Mouse (Mus musculus) intestine, embryonic 16.5 days (tissue): ENCODE results near the gene Nid2. TPM values are rescaled to one million over a fixed set of nuclear protein-coding genes. Genes with fewer than 3 reads are reported as not detected.
A peak's percentile ranks its signal among the peaks of the same experiment; 100 is the strongest.

Experiments
- ATAC-seq: fragments of 200-750 bp; cut with Nextera tagmentation; 2 replicates; pipeline ENCODE4 v1.8.0; 2017; ENCODE audit warnings: moderate TSS enrichment, moderate library complexity
- H3K27ac ChIP-seq: fragments of 300-500 bp; sonication (generic); 2 replicates; pipeline ENCODE4 v1.5.1; 2014; ENCODE audit warnings: mild to moderate bottlenecking, low read length
- H3K27me3 ChIP-seq: fragments of 300-500 bp; sonication (generic); replicated peaks from 2 replicates; pipeline ENCODE4 v1.6.1; 2014; ENCODE audit warnings: low read length, control low read depth, mixed read lengths; ENCODE audit not compliant: control insufficient read depth, insufficient read depth
- H3K36me3 ChIP-seq: fragments of 300-500 bp; sonication (generic); 2 replicates; pipeline ENCODE4 v1.6.1; 2014; ENCODE audit warnings: low read length, control low read depth; ENCODE audit not compliant: control insufficient read depth, insufficient read depth
- H3K4me1 ChIP-seq: fragments of 300-500 bp; sonication (generic); 2 replicates; pipeline ENCODE4 v1.6.1; 2014; ENCODE audit warnings: low read length, control low read depth, mixed read lengths; ENCODE audit not compliant: control insufficient read depth, insufficient read depth
- H3K4me2 ChIP-seq: fragments of 300-500 bp; sonication (generic); 2 replicates; pipeline ENCODE4 v1.6.1; 2014; ENCODE audit warnings: low read depth, low read length, control low read depth
- H3K4me3 ChIP-seq: fragments of 300-500 bp; sonication (generic); 2 replicates; pipeline ENCODE4 v1.5.1; 2014; ENCODE audit warnings: mild to moderate bottlenecking, low read length
- H3K9ac ChIP-seq: fragments of 300-500 bp; sonication (generic); 2 replicates; pipeline ENCODE4 v1.6.1; 2014; ENCODE audit warnings: low read depth, low read length
- H3K9me3 ChIP-seq: fragments of 300-500 bp; sonication (generic); 2 replicates; pipeline ENCODE4 v1.6.1; 2016; ENCODE audit warnings: low read length, control low read depth; ENCODE audit not compliant: control insufficient read depth
- WGBS: fragments of 180-500 bp; shearing (Covaris S2); extraction: QIAGEN DNeasy Blood & Tissue Kit; methylation state at CpG from one replicate; pipeline ENCODE4 v1.1.7; 2014; 5-methylcytosine and 5-hydroxymethylcytosine counted together
- polyA plus RNA-seq: library from polyadenylated mRNA; unstranded; fragments of >200 nt; fragmentation: Nextera tagmentation; extraction: Ambion mirVana; gene quantifications from 2 replicates; pipeline ENCODE4 v1.2.1, GENCODE M21; 2015

Nid2 gene
- polyA plus RNA-seq, 1 experiment from 2014 or later, result 63.8 TPM

DNA sequence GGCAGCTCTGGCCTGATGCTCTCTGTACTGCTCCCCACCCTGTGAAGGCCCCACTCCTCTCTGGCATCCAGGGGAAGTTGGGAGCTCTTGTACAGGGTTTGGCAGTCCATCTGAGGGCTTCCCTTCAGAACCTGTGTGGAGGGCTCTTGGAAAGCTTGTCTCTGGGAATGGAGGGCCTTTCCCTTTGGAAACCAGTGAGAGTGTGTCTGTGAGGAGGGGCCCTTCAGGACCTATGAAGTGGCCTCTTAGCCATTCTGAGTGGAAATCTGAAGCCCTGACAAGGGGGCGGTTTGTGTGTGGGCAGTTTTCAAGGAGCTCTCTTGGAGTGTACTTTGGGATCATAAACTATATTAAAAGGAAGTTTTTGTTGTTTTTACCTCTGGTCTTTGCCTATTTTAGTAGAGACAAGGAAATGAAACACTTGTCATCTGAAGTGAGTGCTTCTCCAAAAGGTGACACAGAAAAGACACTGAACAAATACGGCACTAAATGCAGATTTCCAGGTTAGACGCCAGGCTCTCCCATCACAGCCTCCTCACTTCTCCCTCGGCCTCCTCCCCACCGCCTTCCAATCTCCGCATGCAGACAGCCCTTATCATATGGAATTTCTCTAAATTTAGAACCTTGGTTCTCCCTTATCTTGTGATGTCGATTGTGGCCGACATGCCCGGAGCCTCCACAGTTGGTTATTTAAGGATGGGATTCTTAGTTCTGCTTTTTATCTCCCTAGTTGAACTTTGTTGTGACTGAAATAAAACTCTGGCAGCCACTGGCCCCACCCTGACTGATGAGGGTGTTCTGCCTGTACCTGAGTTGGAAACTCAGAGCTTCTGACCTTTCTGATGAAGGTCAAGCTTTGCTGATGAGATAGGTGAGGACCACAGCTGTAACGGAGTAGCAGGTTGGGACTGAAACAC, 8.5 kb downstream of the Nid2 start:
- Histone ChIP-seq H3K4me3 (no peak overlapping the region), H3K4me1 (peaks cover 11% of the 10 kb centered on the region), H3K9ac (no peak overlapping the region), H3K4me2 (no peak overlapping the region), H3K36me3 (no peaks in the 10 kb centered on the region), H3K9me3 (no peaks in the 10 kb centered on the region), H3K27me3 (no peaks in the 10 kb centered on the region), H3K27ac (no peak overlapping the region)
- peak; percentile 48; the same call in 1 of the 2 replicates for ATAC-seq
- WGBS, result 51% methylated on average over 10 of the region's 10 CpGs

DNA sequence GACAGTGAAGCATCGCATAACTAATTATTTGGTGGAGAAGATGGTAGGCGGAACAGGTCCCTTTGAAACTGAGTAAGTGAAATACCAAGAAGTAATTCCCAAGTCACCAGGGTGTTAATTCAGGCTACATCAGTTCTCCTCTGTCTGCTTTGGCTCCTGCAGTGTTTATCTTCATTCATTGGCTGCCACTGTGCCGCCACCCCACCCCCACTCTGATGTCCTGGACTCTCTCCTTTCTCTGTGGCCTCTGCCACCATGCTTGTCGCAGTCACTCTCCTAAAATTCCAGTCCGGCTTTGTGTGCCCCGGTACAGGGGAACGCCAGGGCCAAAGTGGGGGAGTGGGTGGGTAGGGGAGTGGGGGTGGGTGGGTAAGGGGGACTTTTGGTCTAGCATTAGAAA, 9.7 kb downstream of the Nid2 start:
- Histone ChIP-seq H3K9me3 (no peaks in the 10 kb centered on the region), H3K27me3 (no peaks in the 10 kb centered on the region), H3K9ac (no peak overlapping the region), H3K4me1 (peaks cover 11% of the 10 kb centered on the region), H3K4me3 (no peak overlapping the region), H3K27ac (no peak overlapping the region), H3K4me2 (no peak overlapping the region), H3K36me3 (no peaks in the 10 kb centered on the region)
- WGBS, result 47% methylated on average over 7 of the region's 7 CpGs
- no peak for ATAC-seq

DNA sequence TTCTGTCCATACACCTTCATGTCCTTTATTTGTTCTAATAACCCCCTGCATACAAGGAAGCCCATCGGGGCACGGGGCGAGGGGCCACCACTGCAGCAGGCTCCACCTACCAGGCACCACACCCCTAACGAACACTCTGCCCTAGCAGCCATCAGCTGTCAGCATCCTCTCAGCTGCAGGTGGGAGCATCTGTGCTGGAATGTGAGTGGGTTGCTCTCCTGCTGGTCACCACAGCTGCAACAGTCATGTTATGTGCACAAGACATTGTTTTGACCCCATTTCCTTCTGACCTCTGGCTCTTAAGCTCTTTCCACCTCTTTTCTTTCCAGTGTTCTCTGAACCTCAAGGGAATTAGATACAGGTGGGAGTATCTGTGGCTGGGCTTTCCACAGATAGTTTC, 10.9 kb downstream of the Nid2 start:
- Histone ChIP-seq H3K27ac (no peak overlapping the region), H3K36me3 (no peaks in the 10 kb centered on the region), H3K4me3 (no peak overlapping the region), H3K4me1 (peaks cover 16% of the 10 kb centered on the region), H3K9ac (no peak overlapping the region), H3K4me2 (no peak overlapping the region), H3K27me3 (no peaks in the 10 kb centered on the region), H3K9me3 (no peaks in the 10 kb centered on the region)
- ATAC-seq, result no peak
- WGBS, result 61% methylated on average over 4 of the region's 4 CpGs

DNA sequence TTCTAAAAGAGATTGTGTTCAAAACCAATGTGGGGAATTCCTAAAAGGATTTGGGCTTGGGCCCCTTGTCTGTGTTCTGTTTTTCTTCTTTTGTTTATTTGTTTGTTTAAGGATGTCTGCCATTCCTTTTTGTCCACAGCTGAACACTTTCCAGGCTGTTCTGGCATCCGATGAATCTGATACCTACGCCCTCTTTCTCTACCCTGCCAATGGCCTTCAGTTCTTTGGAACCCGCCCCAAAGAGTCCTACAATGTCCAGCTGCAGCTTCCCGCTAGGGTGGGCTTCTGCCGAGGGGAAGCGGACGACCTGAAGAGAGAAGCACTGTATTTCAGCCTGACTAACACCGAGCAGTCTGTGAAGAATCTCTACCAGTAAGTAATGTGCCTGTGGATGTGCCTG, 12.5 kb downstream of the Nid2 start:
- no peak for ATAC-seq
- Histone ChIP-seq H3K4me3 (no peak overlapping the region), H3K4me1 (peaks cover 16% of the 10 kb centered on the region), H3K9ac (no peak overlapping the region), H3K27me3 (no peaks in the 10 kb centered on the region), H3K4me2 (no peak overlapping the region), H3K36me3 (no peaks in the 10 kb centered on the region), H3K9me3 (no peaks in the 10 kb centered on the region), H3K27ac (no peak overlapping the region)
- 44% methylated on average over 8 of the region's 8 CpGs for WGBS

- 73% methylated on average over 8 of the region's 8 CpGs for WGBS
- Histone ChIP-seq H3K27me3 (no peaks in the 10 kb centered on the region), H3K27ac (no peak overlapping the region), H3K9ac (no peak overlapping the region), H3K4me3 (no peak overlapping the region), H3K4me2 (no peak overlapping the region), H3K4me1 (peaks cover 12% of the 10 kb centered on the region), H3K9me3 (no peaks in the 10 kb centered on the region), H3K36me3 (no peaks in the 10 kb centered on the region)
- ATAC-seq, result no peak
These were observed 13.3 kb downstream of the Nid2 start for GRCm38 (mm10) chr14:19764331-19764730.

DNA sequence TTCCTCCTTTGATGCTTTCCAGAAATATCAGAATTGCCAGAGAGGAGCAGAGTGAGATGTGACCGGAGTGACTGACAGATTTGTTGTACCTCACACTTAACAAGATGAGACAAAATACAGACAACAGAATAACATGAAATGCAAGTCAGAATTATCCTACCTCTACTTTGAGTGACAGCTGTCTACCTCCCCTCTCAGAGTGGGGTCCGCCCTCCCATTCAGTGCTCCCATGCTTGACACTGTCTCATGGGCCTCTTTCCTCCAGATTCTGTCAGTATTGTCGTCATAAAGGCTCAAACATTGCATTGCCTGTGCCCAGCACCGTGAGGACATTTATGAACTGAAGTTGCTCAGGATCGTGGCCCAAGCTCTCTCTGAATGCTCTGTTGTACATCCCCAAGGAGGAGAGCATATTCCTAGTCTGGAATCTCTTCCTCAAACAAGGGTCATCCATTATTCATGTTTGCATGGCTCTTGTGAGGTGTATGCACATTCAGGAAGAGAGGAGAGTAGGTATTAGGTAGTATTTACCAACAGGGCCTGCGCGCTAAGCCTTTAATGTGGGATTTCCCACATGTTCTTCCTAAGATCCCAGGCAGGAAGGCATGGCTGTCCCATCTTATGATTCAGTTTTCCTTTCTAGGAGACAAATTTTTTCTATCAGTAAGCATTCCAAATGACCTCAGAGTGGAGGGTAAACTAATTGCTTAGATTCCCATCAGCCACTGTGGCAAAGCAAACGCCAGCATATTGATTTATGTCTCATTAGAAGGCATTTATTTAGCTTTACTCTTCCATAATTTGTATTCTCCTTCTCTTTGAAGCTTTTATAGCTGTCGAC, 14.7 kb downstream of the Nid2 start:
- Histone ChIP-seq H3K4me1 (peaks cover 11% of the 10 kb centered on the region), H3K36me3 (no peaks in the 10 kb centered on the region)
- ATAC-seq, result peak; percentile 26; the same call in 1 of the 2 replicates

GRCm38 (mm10) chr14:19766380-19766649, 15.2 kb downstream of the Nid2 start:
- H3K4me1 ChIP-seq, result peaks cover 16% of the 10 kb centered on the region
- no peaks in the 10 kb centered on the region for H3K27me3 ChIP-seq
- H3K4me2 ChIP-seq, result no peak overlapping the region
- H3K36me3 ChIP-seq, result no peaks in the 10 kb centered on the region
- no peak overlapping the region for H3K27ac ChIP-seq
- H3K9ac ChIP-seq, result no peak overlapping the region
- H3K4me3 ChIP-seq, result no peak overlapping the region
- 49% methylated on average over 1 of the region's 1 CpGs for WGBS
- no peaks in the 10 kb centered on the region for H3K9me3 ChIP-seq
- peak; percentile 50 for ATAC-seq

More for the DNA sequence above, 14.7 kb downstream of the Nid2 start:
- Histone ChIP-seq H3K9ac (no peak overlapping the region), H3K9me3 (no peaks in the 10 kb centered on the region), H3K4me2 (no peak overlapping the region), H3K4me3 (no peak overlapping the region), H3K27me3 (no peaks in the 10 kb centered on the region), H3K27ac (no peak overlapping the region)
- 62% methylated on average over 9 of the region's 9 CpGs for WGBS

DNA sequence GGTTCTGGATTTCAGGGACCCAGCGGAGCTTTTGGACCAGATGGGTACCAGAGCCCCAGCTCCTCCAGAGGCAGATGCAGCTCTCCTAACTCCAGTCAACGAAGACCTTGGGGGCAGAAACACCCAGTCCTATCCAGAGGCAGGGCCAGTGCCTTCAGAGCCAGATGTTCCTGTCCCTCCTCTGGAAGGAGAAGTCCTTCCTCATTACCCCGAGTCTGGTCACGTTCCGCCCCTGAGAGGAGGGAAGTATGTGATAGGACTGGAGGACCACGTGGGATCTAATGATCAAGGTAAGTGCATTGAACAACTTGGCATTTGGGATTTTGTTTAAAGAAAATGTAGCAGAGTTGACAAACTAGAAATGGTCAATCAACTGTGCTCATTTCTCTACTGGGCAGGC, 17.6 kb downstream of the Nid2 start:
- H3K27me3 ChIP-seq, result no peaks in the 10 kb centered on the region
- no peaks in the 10 kb centered on the region for H3K9me3 ChIP-seq
- no peaks in the 10 kb centered on the region for H3K36me3 ChIP-seq
- no peak overlapping the region for H3K4me3 ChIP-seq
- peaks cover 16% of the 10 kb centered on the region for H3K4me1 ChIP-seq
- no peak overlapping the region for H3K9ac ChIP-seq
- H3K27ac ChIP-seq, result no peak overlapping the region
- no peak overlapping the region for H3K4me2 ChIP-seq
- 92% methylated on average over 6 of the region's 6 CpGs for WGBS
- no peak for ATAC-seq

GRCm38 (mm10) chr14:19769441-19770200, 18.6 kb downstream of the Nid2 start:
- H3K4me3 ChIP-seq, result no peak overlapping the region
- ATAC-seq, result no peak
- no peak overlapping the region for H3K27ac ChIP-seq
- 44% methylated on average over 6 of the region's 6 CpGs for WGBS
- H3K4me2 ChIP-seq, result no peak overlapping the region
- no peaks in the 10 kb centered on the region for H3K27me3 ChIP-seq
- H3K36me3 ChIP-seq, result no peaks in the 10 kb centered on the region
- no peak overlapping the region for H3K9ac ChIP-seq
- no peaks in the 10 kb centered on the region for H3K9me3 ChIP-seq
- H3K4me1 ChIP-seq, result peaks cover 16% of the 10 kb centered on the region
